Mouse (Mus musculus) heart, embryonic 14.5 days (tissue): ENCODE measurements around the gene Hyal2. TPM values are rescaled to one million over a fixed set of nuclear protein-coding genes. Genes with fewer than 3 reads are reported as not detected.
A peak's percentile ranks its signal among the peaks of the same experiment; 100 is the strongest.

Source experiments
- ATAC-seq: fragments of 200-750 bp; cut with Nextera tagmentation; 2 replicates; pipeline ENCODE4 v1.8.0; 2017; ENCODE audit warnings: low read depth, moderate TSS enrichment; ENCODE audit not compliant: insufficient number of reproducible peaks, insufficient read depth, low FRiP score
- H3K27ac ChIP-seq, 2 experiments: fragments of 200-500 bp in 1 of 2; fragments of 300-500 bp in 1 of 2; sonication (generic) in 1 of 2; replicated peaks in 1 of 2; 2 replicates each; pipeline ENCODE4 v1.5.1; 2012 to 2014; ENCODE audit warnings: low read depth in 2 of 2, low read length in 2 of 2, control low read depth in 1 of 2, mild to moderate bottlenecking in 1 of 2, mixed read lengths in 1 of 2; ENCODE audit not compliant: control insufficient read depth in 1 of 2, insufficient read depth in 1 of 2
- H3K27me3 ChIP-seq: fragments of 300-500 bp; sonication (generic); 2 replicates; pipeline ENCODE4 v1.6.1; 2014; ENCODE audit warnings: mild to moderate bottlenecking, low read length, control low read depth; ENCODE audit not compliant: control insufficient read depth, insufficient read depth
- H3K36me3 ChIP-seq: fragments of 300-500 bp; sonication (generic); 2 replicates; pipeline ENCODE4 v1.6.1; 2014; ENCODE audit warnings: mild to moderate bottlenecking, control low read depth, low read length, mixed read lengths; ENCODE audit not compliant: control insufficient read depth, insufficient read depth
- H3K4me1 ChIP-seq, 2 experiments: fragments of 200-500 bp in 1 of 2; fragments of 300-500 bp in 1 of 2; sonication (generic) in 1 of 2; 2 replicates each; pipeline ENCODE4 v1.6.1; 2012 to 2014; ENCODE audit warnings: low read length in 2 of 2, control low read depth in 1 of 2, mixed read lengths in 1 of 2; ENCODE audit not compliant: control insufficient read depth in 2 of 2, insufficient read depth in 2 of 2
- H3K4me2 ChIP-seq: fragments of 300-500 bp; sonication (generic); 2 replicates; pipeline ENCODE4 v1.6.1; 2014; ENCODE audit warnings: mild to moderate bottlenecking, low read length
- H3K4me3 ChIP-seq, 2 experiments: fragments of 200-500 bp in 1 of 2; fragments of 300-500 bp in 1 of 2; sonication (generic) in 1 of 2; 2 replicates each; pipeline ENCODE4 v1.5.1; 2012 to 2014; ENCODE audit warnings: low read length in 2 of 2, mild to moderate bottlenecking in 2 of 2, control low read depth in 1 of 2, low read depth in 1 of 2, moderate library complexity in 1 of 2; ENCODE audit not compliant: control insufficient read depth in 1 of 2, insufficient read depth in 1 of 2
- H3K9ac ChIP-seq: fragments of 300-500 bp; sonication (generic); 2 replicates; pipeline ENCODE4 v1.6.1; 2014; ENCODE audit warnings: mild to moderate bottlenecking, low read length
- H3K9me3 ChIP-seq: fragments of 300-500 bp; sonication (generic); 2 replicates; pipeline ENCODE4 v1.6.1; 2016; ENCODE audit warnings: low read length, control low read depth; ENCODE audit not compliant: control insufficient read depth
- WGBS: fragments of 180-500 bp; shearing (Covaris S2); extraction: QIAGEN DNeasy Blood & Tissue Kit; methylation state at CpG from one replicate; pipeline ENCODE4 v1.1.7; 2014; 5-methylcytosine and 5-hydroxymethylcytosine counted together
- polyA plus RNA-seq: library from polyadenylated mRNA; unstranded; fragments of >200 nt; fragmentation: Nextera tagmentation; extraction: Ambion mirVana; gene quantifications from 2 replicates; pipeline ENCODE4 v1.2.1, GENCODE M21; 2014

Gene Hyal2
- polyA plus RNA-seq, 1 experiment from 2014 or later, result 103 TPM

DNA sequence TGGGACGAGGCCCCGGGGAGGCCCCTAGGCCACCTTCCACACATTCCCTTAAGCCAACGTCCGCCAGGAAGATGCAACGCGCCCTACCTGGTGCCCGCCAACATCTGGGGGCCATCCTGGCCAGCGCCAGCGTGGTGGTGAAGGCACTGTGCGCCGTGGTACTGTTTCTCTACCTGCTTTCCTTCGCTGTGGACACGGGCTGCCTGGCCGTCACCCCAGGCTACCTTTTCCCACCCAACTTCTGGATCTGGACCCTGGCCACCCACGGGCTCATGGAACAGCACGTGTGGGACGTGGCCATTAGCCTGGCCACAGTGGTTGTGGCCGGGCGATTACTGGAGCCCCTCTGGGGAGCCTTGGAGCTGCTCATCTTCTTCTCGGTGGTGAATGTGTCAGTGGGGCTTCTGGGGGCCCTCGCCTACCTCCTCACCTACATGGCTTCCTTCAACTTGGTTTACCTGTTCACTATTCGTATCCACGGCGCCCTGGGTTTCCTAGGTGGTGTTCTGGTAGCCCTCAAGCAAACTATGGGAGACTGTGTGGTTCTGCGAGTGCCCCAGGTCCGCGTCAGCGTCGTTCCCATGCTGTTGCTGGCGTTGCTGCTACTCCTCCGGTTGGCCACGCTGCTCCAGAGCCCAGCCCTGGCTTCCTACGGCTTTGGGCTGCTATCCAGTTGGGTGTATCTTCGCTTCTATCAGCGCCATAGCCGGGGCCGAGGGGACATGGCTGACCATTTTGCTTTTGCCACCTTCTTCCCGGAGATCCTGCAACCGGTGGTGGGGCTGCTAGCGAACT, 33.1 kb upstream of the Hyal2 start:
- peak overlapping the region; percentile 91 for H3K4me2 ChIP-seq
- peaks cover 25% of the 10 kb centered on the region for H3K36me3 ChIP-seq
- H3K9ac ChIP-seq, result peak overlapping the region; percentile 93
- H3K9me3 ChIP-seq, result no peaks in the 10 kb centered on the region
- peak overlapping the region; percentile 86 to 96 for H3K4me3 ChIP-seq
- no peaks in the 10 kb centered on the region for H3K27me3 ChIP-seq
- ATAC-seq, result no peak
- H3K27ac ChIP-seq, result peak overlapping the region; percentile 83; a peak in 3 of 4 replicates
- peaks cover 22 to 29% of the 10 kb centered on the region in 2 experiments for H3K4me1 ChIP-seq
- WGBS, result under 1% methylated on average over 40 of the region's 40 CpGs

DNA sequence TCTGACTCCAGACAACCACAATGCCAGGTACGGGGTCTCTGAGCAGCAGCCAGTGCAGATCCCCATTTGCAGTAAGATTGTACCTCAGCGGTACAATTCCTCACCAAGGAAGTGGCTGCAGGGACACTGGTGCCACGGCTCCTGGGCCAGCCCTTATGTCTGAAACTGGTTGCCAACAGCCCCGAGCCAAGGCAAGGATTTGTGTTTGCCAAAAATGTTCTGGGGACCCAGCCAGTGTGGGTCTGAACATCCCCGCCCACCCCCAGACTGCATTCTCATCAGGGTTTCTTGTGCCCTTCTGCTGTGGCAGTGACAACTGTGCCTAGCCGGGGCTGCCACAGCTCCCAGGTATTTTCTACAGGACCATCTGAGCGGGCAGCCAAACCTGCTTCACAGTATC, 29.5 kb upstream of the Hyal2 start:
- ATAC-seq, result no peak
- WGBS, result 90% methylated on average over 7 of the region's 7 CpGs

DNA sequence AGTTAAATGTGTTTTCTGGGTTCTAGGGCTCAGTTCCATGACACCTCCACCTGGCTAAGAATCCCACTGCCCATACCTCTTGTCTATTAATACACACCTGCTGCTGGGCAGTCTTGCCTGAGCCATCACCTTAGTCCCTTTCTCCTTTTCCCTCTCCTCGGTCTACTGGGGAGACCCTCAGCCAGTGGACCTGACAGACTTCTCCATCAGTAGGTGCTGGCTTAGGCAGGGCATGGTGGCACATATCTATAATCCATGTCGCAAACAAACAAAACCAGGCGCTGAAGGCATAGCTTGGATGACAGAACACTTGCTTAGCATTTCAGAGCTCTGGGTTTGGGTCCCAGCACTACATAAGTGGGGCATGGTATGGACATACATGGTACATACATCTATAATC, 29.0 kb upstream of the Hyal2 start:
- Histone ChIP-seq H3K27me3 (no peaks in the 10 kb centered on the region), H3K36me3 (peaks cover 34% of the 10 kb centered on the region), H3K27ac (no peak overlapping the region), H3K9ac (no peak overlapping the region), H3K9me3 (no peaks in the 10 kb centered on the region), H3K4me3 (no peak overlapping the region), H3K4me2 (no peak overlapping the region), H3K4me1 (peaks cover 29 to 47% of the 10 kb centered on the region in 2 experiments)
- WGBS, result 88% methylated on average over 3 of the region's 3 CpGs
- no peak for ATAC-seq

More for the DNA sequence above, 29.5 kb upstream of the Hyal2 start:
- Histone ChIP-seq H3K4me1 (peaks cover 32 to 46% of the 10 kb centered on the region in 2 experiments), H3K4me3 (no peak overlapping the region), H3K9ac (no peak overlapping the region), H3K27me3 (no peaks in the 10 kb centered on the region), H3K9me3 (no peaks in the 10 kb centered on the region), H3K4me2 (no peak overlapping the region), H3K27ac (no peak overlapping the region), H3K36me3 (peaks cover 31% of the 10 kb centered on the region)

DNA sequence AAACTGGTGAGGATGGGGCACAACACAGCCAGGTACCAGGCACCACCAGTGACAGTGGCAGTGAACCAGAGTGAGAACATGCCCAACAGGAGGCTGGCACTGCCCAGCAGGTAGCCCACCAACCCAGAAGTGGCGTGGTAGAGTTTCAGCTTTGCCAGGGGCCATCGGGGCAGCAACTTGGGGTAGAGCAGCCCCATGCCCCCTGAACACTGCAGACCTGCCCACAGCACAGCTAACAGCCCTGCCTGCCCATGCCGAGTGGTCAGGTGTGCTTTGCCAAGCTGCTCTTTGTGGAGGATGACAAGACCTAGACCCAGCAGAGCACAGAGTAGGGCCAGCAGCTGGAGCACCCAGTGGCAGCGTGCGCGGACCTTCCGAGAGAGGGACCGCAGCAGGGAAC, 27.8 kb upstream of the Hyal2 start:
- H3K36me3 ChIP-seq, result peaks cover 46% of the 10 kb centered on the region
- WGBS, result 91% methylated on average over 8 of the region's 8 CpGs
- H3K27ac ChIP-seq, result no peak overlapping the region
- H3K27me3 ChIP-seq, result no peaks in the 10 kb centered on the region
- no peaks in the 10 kb centered on the region for H3K9me3 ChIP-seq
- H3K4me1 ChIP-seq, result peaks cover 29 to 42% of the 10 kb centered on the region in 2 experiments
- H3K9ac ChIP-seq, result no peak overlapping the region
- H3K4me2 ChIP-seq, result no peak overlapping the region
- no peak overlapping the region for H3K4me3 ChIP-seq
- no peak for ATAC-seq

DNA sequence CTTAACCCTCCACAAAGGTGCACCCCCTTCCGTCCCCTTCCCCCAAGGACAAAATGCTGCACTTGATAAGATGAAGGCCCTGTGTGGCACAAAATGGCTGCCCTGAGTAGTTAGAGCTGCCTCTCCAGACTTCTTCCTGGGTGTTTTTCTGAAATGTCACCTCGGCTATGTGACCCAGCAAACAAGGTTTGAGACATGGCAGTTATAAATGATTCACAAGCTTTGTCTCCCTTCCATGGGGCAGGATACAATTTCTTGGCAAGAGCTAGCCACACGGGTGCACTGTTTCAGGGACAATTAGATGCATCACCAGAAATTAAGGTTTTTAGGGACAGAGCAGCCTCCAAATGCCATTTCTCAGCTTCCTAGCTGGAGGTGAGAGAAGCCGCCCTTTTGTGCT, 27.3 kb upstream of the Hyal2 start:
- Histone ChIP-seq H3K27ac (no peak overlapping the region), H3K9me3 (no peaks in the 10 kb centered on the region), H3K4me3 (no peak overlapping the region), H3K36me3 (peaks cover 51% of the 10 kb centered on the region), H3K9ac (no peak overlapping the region), H3K4me1 (peaks cover 29 to 37% of the 10 kb centered on the region in 2 experiments), H3K27me3 (no peaks in the 10 kb centered on the region), H3K4me2 (no peak overlapping the region)
- ATAC-seq, result no peak
- 67% methylated on average over 4 of the region's 4 CpGs for WGBS

DNA sequence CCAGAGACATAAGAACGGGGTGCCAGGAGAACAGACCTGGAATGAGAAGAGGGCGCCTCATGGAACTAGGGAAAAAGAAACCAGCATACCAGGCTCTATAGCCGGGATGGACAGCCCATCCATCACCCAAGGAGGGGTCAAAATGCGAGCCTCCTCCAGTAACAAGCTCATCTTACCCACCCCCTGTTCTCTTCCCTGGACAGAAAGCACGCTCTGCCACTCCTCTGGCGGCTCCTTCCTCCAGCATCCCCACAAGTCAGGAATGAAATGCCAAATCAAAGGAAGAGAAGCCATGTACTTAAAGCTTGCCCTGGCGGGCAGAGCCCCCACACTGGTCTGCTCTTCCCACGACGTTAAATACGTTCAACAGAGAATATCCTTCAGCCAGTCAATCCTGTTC, 26.7 kb upstream of the Hyal2 start:
- Histone ChIP-seq H3K27me3 (no peaks in the 10 kb centered on the region), H3K9ac (peak overlapping the region; percentile 73), H3K9me3 (no peaks in the 10 kb centered on the region), H3K4me1 (peaks cover 24 to 31% of the 10 kb centered on the region in 2 experiments), H3K36me3 (peaks cover 54% of the 10 kb centered on the region), H3K27ac (0 out of 4 replicates have a peak overlapping the region, but pooled peaks of 1 of the 2 experiments have one; percentile 9), H3K4me2 (peak overlapping the region; percentile 94), H3K4me3 (peak overlapping the region; percentile 69 to 86; a peak in 3 of 4 replicates)
- ATAC-seq, result no peak
- 33% methylated on average over 10 of the region's 10 CpGs for WGBS

DNA sequence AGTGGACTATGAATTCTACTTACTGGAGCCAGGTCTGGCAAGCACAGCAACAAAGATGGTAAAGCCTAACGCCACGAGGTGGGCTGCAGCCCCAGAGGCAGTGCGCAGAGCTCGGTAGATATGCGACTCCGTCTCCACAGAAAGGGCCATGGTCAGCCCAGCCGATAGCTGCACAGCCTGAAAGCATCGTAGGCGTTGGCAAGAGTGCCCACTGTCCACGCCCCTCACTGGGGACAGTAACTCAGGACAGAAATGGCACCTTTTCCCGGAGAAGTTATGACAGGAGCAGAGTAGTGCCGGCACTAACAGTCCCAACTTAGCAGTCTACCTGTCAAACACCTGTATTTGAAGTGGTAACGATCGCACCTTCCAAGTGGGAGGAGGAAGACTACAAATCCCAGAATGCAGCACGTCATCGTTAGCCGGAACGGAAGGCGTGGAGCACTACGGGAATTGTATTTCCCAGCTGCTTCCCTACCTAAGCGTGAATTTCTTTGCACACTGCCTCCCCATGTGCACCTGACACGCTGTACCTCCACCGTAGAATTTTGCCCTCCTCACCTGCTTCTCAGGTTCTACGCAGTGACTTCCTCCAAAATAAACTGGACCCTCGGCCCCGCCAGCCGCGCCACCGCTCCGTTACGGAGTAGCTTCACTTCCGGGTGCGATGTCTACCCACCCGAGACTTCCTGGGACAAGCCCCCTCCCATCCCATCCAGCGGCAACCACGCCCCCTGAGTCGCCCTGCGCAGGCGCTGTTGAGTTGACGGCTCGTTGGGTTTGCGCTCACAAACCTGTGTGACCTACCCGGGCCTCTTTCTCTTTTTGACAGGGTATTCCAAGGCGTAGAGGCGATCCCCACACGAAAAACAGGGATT, 26.0 kb upstream of the Hyal2 start, which contains the start of the genes Cyb561d2 and Nprl2:
TSS of gene Cyb561d2 (minus strand) at position 720 of the 878 bp plus-strand sequence.
TSS of gene Nprl2 (plus strand) at position 753 of the 878 bp plus-strand sequence.
- ATAC-seq, result peak; percentile 78
- WGBS, result under 1% methylated on average over 46 of the region's 46 CpGs
- H3K36me3 ChIP-seq, result peaks cover 54% of the 10 kb centered on the region
- H3K9ac ChIP-seq, result peak within 1 kb of the TSS; percentile 73
- peak within 1 kb of the TSS in 1 of 2 experiments; percentile 57; a peak in 2 of 4 replicates for H3K27ac ChIP-seq
- peaks cover 18 to 28% of the 10 kb centered on the region in 2 experiments for H3K4me1 ChIP-seq
- peak within 1 kb of the TSS; percentile 69 to 86 for H3K4me3 ChIP-seq
- no peaks in the 10 kb centered on the region for H3K27me3 ChIP-seq
- H3K9me3 ChIP-seq, result no peaks in the 10 kb centered on the region
- peak within 1 kb of the TSS; percentile 94 for H3K4me2 ChIP-seq
